Mouse (Mus musculus) midbrain, embryonic 10.5 days (tissue): Measurements from ENCODE around the gene Rgl1. TPM values are rescaled to one million over a fixed set of nuclear protein-coding genes. Genes with fewer than 3 reads are reported as not detected.

Experiments used
- DNase-seq: peaks from one replicate; pipeline ENCODE4 v3.0.0-alpha.2; 2017; ENCODE audit warnings: low spot score
- H3K27ac ChIP-seq: fragments of 300-500 bp; sonication (generic); replicated peaks from 2 replicates; pipeline ENCODE4 v1.5.1; 2016; ENCODE audit warnings: mild to moderate bottlenecking
- H3K27me3 ChIP-seq: fragments of 300-500 bp; sonication (generic); 2 replicates; pipeline ENCODE4 v1.6.1; 2016; ENCODE audit warnings: low read depth, mild to moderate bottlenecking; ENCODE audit not compliant: poor library complexity, severe bottlenecking
- H3K36me3 ChIP-seq: fragments of 300-500 bp; sonication (generic); 2 replicates; pipeline ENCODE4 v1.6.1; 2016; ENCODE audit warnings: mild to moderate bottlenecking, moderate library complexity
- H3K4me1 ChIP-seq: fragments of 300-500 bp; sonication (generic); 2 replicates; pipeline ENCODE4 v1.6.1; 2016
- H3K4me3 ChIP-seq: fragments of 300-500 bp; sonication (generic); 2 replicates; pipeline ENCODE4 v1.5.1; 2016; ENCODE audit warnings: mild to moderate bottlenecking, moderate library complexity
- H3K9me3 ChIP-seq: fragments of 300-500 bp; sonication (generic); replicated peaks from 2 replicates; pipeline ENCODE4 v1.6.1; 2016; ENCODE audit warnings: mild to moderate bottlenecking
- WGBS: fragments of 180-500 bp; shearing (Covaris S2); methylation state at CpG from one replicate; pipeline ENCODE4 v1.1.7; 2016; 5-methylcytosine and 5-hydroxymethylcytosine counted together
- polyA plus RNA-seq: library from polyadenylated mRNA; unstranded; fragments of >200 nt; fragmentation: Nextera tagmentation; extraction: Ambion mirVana; gene quantifications from 2 replicates; pipeline ENCODE4 v1.2.1, GENCODE M21; 2016

The Rgl1 gene
- polyA plus RNA-seq, 1 experiment from 2014 or later = 23.2 TPM

- no peak overlapping the region for H3K27ac ChIP-seq
- DNase-seq = no peak
- 92% methylated on average over 9 of the region's 9 CpGs for WGBS
- H3K9me3 ChIP-seq = no peaks in the 10 kb centered on the region
- peaks cover 8% of the 10 kb centered on the region for H3K4me1 ChIP-seq
- H3K27me3 ChIP-seq = no peaks in the 10 kb centered on the region
- H3K36me3 ChIP-seq = peaks cover 63% of the 10 kb centered on the region
- no peak overlapping the region for H3K4me3 ChIP-seq
These were observed 4.9 kb upstream of the Rgl1 start for GRCm38 (mm10) chr1:152771016-152771415.

DNA sequence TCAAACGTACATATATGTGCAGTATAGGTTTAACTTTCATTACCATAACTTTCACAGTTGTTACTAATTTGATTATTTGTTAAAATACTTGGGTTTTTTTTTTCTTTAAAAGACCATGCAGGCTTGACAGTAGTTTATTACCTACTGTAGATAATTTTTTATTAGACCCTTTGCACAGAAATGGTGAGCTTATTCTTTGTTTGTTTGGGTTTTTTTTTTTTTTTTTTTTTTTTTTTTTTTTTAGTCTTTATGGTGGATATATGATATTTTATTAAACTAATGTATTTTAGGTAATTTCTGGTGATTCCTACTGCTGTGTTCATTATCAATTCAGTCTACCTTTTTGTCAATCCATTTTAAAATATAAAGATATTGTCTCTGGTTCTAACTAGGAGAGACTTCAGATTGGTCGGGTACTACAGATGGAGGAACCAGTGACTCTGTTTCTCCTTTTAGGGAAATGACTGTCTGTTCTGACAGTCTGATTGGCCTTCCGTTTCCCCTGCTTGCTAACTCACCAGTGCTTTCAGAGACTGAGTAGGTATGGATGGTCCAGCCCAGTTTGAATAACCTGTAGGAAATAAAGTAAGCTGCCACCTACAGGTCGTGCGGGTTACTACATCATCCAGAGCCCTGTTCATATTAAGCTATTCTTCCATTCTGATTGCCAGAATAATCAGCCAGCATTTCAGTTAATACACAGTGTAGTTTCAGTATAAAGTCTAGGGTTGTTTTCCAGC lies 1.8 kb upstream of the Rgl1 start:
- 12% methylated on average over 5 of the region's 5 CpGs for WGBS
- Histone ChIP-seq H3K36me3 (peaks cover 32% of the 10 kb centered on the region), H3K4me1 (peaks cover 16% of the 10 kb centered on the region), H3K9me3 (no peaks in the 10 kb centered on the region), H3K4me3 (peak overlapping the region; percentile 79), H3K27me3 (peaks cover 30% of the 10 kb centered on the region), H3K27ac (no peak overlapping the region)
- DNase-seq = peak; percentile 80

DNA sequence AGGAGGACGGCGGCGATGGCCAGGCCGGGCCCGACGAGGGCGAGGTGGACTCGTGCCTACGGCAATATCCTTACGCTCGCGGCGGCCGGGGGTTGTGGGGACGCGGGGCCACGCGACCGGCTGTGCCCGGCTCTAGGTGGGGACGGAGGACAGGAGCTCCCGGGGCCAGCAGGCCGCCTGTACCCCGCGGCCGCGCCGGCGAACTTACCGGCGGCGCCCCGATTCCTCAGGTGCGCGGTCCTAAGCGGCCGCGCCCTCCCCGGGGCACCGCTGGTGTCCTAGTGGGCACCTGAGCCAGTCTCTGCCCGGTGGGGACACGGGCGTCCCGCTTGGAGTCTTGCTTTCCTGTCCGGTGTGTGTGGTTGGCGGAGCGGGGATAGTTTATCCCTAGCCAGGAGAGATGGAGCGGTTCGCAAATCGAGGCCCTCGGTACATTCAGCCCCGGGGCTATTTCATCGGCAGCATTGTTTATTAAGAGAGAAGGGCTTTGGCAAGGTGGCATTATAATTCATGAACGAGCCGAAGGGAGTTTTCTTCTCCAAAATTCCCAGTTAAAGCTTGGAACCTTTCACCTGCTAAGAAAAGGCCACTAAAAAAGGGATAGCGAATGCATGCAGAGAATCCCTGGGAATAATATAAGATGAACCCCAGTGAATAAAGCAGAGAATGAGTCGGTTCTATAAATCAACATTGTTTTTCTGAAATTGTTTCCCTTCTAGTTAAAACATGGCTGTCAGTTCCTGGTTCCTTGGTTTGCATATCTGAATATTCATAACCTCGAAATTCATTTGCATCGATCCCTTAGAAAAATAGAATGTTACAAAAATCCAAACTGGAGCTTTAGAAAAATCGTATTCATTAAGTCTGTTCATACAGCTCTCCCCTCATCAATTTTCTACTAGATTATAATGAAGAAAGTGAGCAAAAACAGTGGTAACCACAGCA lies 925 bp upstream of the Rgl1 start:
- no peak for DNase-seq
- H3K36me3 ChIP-seq = peaks cover 25% of the 10 kb centered on the region
- WGBS = 2% methylated on average over 60 of the region's 60 CpGs
- peaks cover 16% of the 10 kb centered on the region for H3K4me1 ChIP-seq
- peak overlapping the region; percentile 91 for H3K27ac ChIP-seq
- peak overlapping the region; percentile 79 for H3K4me3 ChIP-seq
- peaks cover 30% of the 10 kb centered on the region for H3K27me3 ChIP-seq
- no peaks in the 10 kb centered on the region for H3K9me3 ChIP-seq

- peaks cover 30% of the 10 kb centered on the region for H3K27me3 ChIP-seq
- no peak for DNase-seq
- H3K9me3 ChIP-seq = no peaks in the 10 kb centered on the region
- no peak overlapping the region for H3K4me3 ChIP-seq
- H3K27ac ChIP-seq = no peak overlapping the region
- 87% methylated on average over 2 of the region's 2 CpGs for WGBS
- peaks cover 9% of the 10 kb centered on the region for H3K4me1 ChIP-seq
- no peaks in the 10 kb centered on the region for H3K36me3 ChIP-seq
These were observed 4.4 kb downstream of the Rgl1 start for GRCm38 (mm10) chr1:152761791-152762190.

DNA sequence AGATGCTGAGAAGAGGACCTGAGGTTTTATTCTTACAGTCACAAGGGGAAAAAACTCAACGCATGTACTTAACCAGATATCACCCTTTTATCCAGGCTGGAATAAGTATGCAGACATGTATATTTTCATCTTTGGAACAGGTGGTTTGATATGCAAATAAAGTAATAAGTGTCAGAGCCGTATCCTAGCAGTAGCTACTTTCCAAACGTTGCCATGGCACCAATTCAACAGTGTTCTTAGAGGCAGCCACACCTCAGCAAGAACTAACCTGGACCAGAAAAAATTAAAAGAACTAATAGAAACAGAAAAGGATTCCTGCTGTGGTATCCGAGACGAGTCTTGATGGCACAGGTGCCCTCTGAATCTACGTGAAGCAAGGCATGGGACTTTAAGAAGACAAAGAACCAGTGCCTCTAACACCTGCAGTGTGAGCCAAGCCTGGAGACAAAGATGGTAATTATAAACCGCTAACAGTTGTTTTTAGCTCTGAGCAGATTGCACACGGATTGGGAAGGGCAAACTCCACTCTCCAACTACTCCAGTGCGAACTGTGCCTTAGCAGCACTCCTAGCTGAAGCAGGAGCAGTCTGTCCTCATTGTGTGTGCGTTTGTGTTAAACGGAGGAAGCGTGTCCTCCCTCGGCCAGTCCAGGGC lies 15.7 kb downstream of the Rgl1 start, which contains the start of gene Apobec4:
TSS of gene Apobec4 (plus strand) at position 240 of the 654 bp plus-strand sequence.
- Histone ChIP-seq H3K27me3 (no peaks in the 10 kb centered on the region), H3K4me1 (peaks cover 11% of the 10 kb centered on the region; the same call in 1 of the 2 replicates), H3K36me3 (no peaks in the 10 kb centered on the region), H3K27ac (no peak within 1 kb of the TSS), H3K4me3 (no peak within 1 kb of the TSS), H3K9me3 (no peaks in the 10 kb centered on the region)
- DNase-seq = no peak
- WGBS = 76% methylated on average over 13 of the region's 13 CpGs

GRCm38 (mm10) chr1:152749276-152749675 lies 16.9 kb downstream of the Rgl1 start:
- H3K4me3 ChIP-seq = no peak overlapping the region
- 75% methylated on average over 9 of the region's 9 CpGs for WGBS
- DNase-seq = no peak
- H3K27ac ChIP-seq = no peak overlapping the region
- no peaks in the 10 kb centered on the region for H3K9me3 ChIP-seq
- H3K4me1 ChIP-seq = peaks cover 11% of the 10 kb centered on the region; the same call in 1 of the 2 replicates
- H3K27me3 ChIP-seq = no peaks in the 10 kb centered on the region
- H3K36me3 ChIP-seq = no peaks in the 10 kb centered on the region

DNA sequence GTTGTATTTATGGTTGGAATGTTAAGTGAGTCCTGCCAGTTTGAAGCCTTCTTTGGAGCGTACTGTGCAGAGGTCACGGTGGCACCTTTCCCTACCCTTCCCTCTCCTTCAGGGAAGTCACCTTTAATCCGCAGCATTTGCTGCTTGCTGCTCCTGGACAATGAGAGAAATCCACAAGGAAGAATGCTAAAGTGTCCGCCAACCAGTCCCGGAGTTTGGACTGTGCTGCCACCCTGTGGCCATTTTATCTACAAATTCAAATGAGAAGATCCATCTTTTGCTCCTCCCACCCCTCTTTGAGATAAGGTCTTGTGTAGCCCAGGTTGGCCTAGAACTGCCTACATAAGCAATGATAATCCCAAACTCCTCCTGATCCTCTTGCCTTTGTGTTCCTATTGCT lies 19.7 kb downstream of the Rgl1 start:
- Histone ChIP-seq H3K4me1 (peaks cover 11% of the 10 kb centered on the region; the same call in 1 of the 2 replicates), H3K9me3 (no peaks in the 10 kb centered on the region), H3K27ac (no peak overlapping the region), H3K27me3 (no peaks in the 10 kb centered on the region), H3K4me3 (no peak overlapping the region), H3K36me3 (no peaks in the 10 kb centered on the region)
- peak; percentile 76 for DNase-seq
- 6% methylated on average over 5 of the region's 5 CpGs for WGBS

DNA sequence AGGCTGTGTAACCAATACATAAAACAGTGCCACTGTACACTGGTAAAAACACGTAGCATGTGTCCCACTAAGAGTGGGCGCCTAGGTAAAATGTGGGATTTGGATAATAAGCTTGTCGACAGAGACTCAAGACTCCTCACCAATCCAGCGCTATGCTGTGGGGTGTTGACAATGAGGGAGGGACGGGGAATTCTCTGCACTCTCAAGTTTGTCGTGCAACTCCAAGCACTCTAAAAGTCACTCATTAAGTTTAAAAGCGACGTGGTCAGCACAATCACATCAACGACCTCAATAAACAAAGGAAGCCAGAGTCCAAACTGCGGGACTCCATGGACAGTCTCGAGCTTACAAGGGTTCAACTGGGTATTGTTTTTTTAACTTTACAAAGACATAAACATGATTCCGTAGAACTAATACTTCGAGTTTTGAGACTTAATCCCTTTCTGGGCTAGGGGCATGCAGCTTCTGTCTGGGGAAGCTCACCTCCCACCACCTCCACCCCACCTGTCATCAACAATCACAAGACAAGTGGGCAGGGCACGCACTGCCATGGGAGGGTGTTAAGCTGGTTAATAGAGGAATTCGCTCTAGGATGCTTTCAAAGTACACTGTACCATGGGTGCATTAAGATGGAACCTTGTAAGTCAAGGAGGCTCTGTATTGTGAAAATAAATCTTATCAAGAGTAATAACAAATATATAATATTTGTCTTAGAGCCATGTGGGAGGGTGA lies 22.9 kb downstream of the Rgl1 start:
- no peak overlapping the region for H3K27ac ChIP-seq
- H3K36me3 ChIP-seq = no peaks in the 10 kb centered on the region
- DNase-seq = no peak
- no peaks in the 10 kb centered on the region for H3K9me3 ChIP-seq
- 81% methylated on average over 15 of the region's 15 CpGs for WGBS
- H3K4me1 ChIP-seq = peaks cover 6% of the 10 kb centered on the region; the same call in 1 of the 2 replicates
- H3K4me3 ChIP-seq = no peak overlapping the region
- H3K27me3 ChIP-seq = no peaks in the 10 kb centered on the region

- Histone ChIP-seq H3K36me3 (no peaks in the 10 kb centered on the region), H3K27me3 (no peaks in the 10 kb centered on the region), H3K27ac (no peak overlapping the region), H3K4me1 (no peaks in the 10 kb centered on the region), H3K9me3 (no peaks in the 10 kb centered on the region), H3K4me3 (no peak overlapping the region)
- no peak for DNase-seq
- 91% methylated on average over 11 of the region's 11 CpGs for WGBS
These were observed 26.8 kb downstream of the Rgl1 start for GRCm38 (mm10) chr1:152739374-152739773.

- H3K9me3 ChIP-seq = no peaks in the 10 kb centered on the region
- no peaks in the 10 kb centered on the region for H3K36me3 ChIP-seq
- 90% methylated on average over 9 of the region's 9 CpGs for WGBS
- H3K27ac ChIP-seq = no peak overlapping the region
- DNase-seq = no peak
- no peaks in the 10 kb centered on the region for H3K4me1 ChIP-seq
- no peaks in the 10 kb centered on the region for H3K27me3 ChIP-seq
- H3K4me3 ChIP-seq = no peak overlapping the region
These were observed 27.4 kb downstream of the Rgl1 start for GRCm38 (mm10) chr1:152738793-152739192.

GRCm38 (mm10) chr1:152727604-152728236 lies 38.4 kb downstream of the Rgl1 start:
- no peak overlapping the region for H3K4me3 ChIP-seq
- H3K4me1 ChIP-seq = no peaks in the 10 kb centered on the region
- peaks cover 1% of the 10 kb centered on the region; the same call in 1 of the 2 replicates for H3K27me3 ChIP-seq
- no peak for DNase-seq
- no peaks in the 10 kb centered on the region for H3K9me3 ChIP-seq
- no peaks in the 10 kb centered on the region for H3K36me3 ChIP-seq
- H3K27ac ChIP-seq = no peak overlapping the region
- WGBS = 85% methylated on average over 4 of the region's 5 CpGs
